Mouse (Mus musculus) lung, postnatal 36 days (tissue): ENCODE results near the gene Fam114a1.

Experiments
- DNase-seq: peaks from one replicate; pipeline ENCODE4 v3.0.0; 2022; ENCODE audit warnings: mixed read lengths

Gene Fam114a1

DNA sequence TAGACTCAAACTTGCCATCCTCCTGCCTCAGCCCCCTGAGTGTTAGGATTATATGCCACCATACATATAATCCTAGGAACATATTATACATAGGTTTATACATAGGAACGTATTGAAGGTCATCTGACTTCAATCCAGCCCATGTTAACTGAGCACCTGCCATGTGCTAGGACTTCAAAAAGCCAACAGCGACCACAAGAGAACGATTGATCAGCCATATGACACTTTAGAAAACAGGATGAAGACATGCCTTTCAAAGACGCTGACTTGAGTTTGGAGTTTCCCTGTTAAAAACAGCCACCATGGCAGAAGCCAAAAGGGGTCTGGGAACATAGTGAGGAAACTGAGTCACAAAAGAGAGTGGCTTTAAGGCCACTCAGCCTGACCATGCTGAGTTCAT is 35.4 kb downstream of the Fam114a1 start:
- no peak for DNase-seq

DNA sequence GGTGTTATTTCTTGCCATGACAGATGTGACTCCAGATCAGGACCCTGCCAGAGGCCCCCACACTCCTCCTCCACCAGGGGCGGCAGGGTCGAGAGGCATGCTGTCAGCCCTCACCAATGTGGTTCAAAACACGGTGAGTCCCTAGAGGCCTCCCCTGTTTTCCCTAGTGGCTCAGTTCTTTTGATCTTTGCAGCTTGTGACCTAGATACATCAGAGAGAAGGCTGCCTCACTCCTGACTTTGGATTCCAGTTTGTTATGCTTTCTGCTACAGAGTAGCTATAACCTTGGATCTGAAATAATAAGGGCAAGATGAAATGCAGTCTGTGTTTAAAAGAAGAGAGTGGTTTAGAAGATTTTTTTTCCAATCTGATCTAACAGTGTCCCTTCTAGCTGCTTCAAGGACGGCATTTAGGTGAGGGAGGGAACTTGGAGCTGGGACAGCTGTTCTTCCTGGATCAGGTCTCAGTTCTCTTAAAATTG is 36.2 kb downstream of the Fam114a1 start:
- DNase-seq = no peak

DNA sequence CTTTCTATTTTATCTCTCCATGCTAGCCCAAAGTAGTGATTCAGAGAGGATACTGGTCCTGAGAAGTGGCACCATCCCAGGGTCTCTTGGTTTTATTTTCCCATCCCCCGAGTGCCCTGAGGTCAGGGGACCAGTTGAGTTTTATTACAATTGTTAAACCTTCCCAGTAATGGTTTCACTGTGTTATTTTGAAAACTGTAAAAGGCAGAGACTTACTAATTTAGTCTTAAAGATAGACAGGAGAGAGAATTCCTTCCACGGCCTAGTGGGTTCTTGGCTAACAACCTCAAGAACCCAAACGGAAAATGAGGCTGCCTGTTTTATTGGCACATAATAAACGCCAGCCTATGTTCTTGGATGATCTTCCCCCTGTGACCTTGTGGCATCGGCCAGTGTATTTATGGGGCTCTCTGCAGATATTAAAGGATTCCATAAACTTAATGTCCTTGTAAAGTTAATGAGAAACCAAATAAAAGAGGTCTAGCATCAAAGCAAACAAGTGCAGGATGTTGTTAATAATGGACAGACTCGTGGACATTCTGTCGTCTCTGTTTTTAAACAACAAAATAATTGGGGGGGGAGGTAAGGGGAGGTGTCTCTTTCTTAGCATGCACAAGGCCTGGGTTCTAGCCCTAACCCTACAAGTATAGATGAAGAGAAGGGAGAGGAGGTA is 42.2 kb downstream of the Fam114a1 start:
- DNase-seq = no peak

- DNase-seq = no peak
Observed at GRCm38 (mm10) chr5:65015508-65015907, 45.6 kb downstream of the Fam114a1 start.

DNA sequence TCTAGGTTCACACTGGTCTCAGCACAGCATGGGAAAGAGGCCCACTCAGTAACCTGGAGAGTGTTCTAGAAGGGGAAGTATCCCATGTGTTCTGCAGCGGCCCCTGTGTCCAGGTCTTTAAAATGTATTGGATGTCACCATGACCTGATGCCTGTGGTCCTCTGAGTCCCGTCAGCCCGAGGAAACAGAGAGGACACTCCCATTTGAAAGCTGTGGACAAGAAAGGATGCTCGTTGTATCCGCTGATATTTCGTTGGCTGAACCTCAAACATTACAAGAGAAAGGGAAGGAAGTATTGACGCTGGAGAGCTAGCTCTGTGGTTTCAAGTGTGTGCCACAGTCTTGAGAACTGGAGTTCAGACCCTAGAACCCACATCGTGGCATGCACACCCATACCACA is 49.2 kb downstream of the Fam114a1 start:
- peak; percentile 29 for DNase-seq

DNA sequence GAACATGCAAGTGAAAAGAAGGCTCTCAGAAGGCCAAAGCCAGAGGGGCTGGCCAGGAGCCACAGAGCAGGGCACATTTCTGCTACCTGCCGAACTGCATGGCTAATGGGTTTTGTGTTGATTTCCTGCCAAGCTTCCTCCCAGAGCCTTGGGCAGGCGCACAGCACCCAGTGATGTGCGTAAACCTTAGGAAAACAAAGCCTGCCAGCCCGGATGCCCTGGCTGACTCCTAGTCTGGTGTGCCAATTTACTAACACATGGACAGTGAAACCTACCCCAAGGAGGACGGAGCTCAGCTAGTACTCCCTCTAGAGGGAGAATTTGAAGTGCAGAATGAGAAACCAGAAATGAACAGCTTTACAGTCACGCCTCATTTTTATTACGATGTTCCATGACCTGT is 50.0 kb downstream of the Fam114a1 start:
- DNase-seq = peak; percentile 73

DNA sequence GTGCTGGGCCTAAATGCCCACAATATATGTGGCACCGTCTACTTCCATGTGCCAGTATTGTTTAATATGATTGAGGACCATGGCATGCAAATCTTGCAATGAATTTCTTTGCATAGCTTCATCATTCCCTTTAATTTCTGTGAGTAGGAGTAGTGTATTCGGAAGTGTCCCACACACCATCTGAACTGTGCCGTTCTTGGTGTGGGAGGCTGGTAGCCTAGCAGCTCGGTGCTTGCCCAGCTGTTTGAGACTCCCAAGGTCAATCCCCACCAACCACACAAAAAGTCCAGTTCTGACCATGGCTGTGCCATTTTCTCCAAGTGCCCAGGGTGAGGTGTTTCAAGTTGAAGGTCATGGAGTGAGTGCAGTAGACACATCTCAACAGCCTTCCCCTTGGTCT is 52.1 kb downstream of the Fam114a1 start:
- DNase-seq = no peak

DNA sequence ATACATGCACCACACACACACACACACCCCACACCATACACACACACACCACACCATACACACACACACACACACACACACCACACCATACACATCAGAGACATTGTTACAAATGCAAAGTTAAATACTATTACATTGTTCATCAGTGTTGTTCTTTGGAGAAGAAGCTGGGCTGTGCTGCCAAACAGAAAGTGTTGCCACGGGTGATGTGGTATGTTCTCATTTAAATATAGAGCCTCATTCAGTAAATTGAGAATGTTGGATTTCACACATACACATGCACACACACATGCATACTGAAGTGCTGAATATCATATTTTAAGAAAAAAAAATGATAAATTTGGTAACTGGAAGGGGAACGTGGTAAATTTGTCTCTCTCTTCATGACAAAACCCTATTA is 54.8 kb downstream of the Fam114a1 start:
- DNase-seq = no peak

DNA sequence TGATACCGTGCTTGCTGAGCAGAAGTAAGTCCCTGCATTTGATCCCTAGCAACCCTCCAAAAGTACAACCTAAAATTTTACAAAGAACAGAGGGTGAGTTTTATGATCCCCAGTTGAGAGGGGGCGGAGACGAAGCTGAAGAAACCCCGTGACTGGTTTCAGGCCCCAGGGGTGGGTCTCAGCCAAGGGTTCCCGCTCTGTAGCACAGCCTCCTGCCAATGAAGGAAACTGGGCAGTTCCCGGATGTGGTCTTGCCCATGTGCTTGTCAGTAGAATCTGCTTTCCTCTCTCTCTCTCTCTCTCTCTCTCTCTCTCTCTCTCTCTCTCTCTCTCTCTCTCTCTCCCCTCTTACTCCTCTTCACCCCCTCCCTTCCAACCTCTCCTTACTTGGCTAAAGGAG is 56.0 kb downstream of the Fam114a1 start:
- peak; percentile 55 for DNase-seq

DNA sequence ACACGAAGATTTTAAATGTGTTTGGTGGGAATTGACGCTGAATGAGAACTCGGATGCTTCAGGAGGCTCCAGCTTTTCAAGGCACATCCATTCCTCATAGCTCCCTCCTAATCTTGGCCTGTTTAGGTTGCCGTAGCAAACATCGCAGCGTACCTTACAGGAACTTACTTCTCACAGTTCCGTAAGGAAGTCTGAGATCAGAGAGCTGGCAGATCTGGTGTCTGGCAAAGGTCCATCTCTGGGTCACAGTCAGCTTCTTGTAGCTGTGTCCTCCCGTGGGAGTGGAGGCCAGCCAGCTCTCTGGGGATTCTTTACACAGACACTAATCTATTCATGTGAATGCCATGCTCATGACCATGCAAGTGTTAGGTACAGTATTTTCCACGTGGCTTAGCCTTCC is 56.9 kb downstream of the Fam114a1 start:
- no peak for DNase-seq

GRCm38 (mm10) chr5:65028019-65028418 is 58.1 kb downstream of the Fam114a1 start:
- DNase-seq = no peak

DNA sequence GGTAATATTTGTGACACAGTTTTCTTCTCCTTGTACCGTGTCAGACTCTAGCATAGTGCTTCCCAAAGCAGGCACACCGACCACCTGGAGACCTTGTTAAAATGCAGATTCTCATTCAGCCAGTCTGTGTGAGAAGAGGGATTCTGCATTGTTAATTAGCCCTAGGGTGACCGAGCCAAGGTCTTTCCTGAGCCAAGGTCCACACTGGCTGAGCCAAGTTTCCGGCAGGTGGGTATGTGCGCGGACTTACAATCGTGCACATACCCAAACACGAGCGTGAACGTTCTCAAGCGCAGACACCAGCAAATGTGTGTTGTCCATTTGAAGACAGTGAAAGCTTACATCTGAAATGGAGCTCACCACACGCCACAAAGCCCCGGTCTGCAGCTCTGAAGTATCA is 66.7 kb downstream of the Fam114a1 start:
- DNase-seq = no peak

DNA sequence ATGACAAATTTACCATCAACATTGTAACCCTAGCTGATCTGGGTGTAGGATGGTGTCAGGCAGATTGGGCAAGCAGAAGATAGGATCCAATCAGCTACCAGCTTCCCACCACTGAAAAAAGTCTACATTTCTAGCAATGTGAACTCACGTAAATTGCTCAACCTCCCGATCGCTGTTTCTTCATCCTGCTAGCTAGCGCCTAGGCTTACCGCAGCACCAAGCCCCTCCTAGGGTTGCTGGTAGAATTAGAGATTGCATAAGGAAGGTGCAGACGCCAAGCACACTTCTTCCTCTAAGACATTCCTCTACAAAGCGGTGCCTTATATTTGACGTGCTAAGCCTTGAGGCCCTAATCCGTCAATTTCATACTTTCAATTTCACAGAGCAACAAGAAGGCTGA is 68.4 kb downstream of the Fam114a1 start:
- peak; percentile 48 for DNase-seq

DNA sequence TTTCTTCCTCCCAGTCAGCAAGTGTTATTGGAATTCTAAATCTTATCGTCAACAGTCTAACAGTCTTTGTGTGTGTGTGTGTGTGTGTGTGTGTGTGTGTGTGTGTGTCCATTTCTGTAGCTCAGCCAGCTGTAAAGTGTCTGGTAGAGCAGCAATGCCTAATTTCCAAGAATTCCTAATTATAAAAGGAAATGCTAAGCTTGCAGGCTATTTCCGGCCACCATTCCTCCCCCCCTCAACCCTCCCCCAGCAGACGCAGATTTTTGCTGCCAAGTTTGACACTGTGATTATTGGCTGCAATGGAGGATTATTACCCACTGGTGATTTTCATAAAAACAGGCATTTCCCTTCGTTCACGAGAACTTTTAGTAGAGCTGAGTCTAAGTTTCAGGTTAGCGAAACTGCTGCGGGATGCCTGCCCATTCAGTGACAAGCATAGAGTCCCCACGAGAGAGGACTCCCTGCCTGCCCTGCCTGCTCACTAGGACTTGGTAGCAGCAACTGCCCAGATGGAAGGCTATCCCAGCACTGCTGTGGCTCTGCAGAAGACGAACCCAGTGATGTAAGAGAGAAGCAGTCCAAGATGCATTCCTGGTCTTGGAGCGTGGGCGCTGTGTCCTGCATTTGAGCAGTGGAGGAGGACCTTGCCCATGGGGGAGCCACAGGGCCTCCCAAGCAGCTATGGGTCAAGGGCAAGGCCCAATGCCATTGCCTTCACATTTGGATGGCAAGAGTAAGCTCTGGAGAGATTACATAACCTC is 69.1 kb downstream of the Fam114a1 start:
- DNase-seq = peak; percentile 32

DNA sequence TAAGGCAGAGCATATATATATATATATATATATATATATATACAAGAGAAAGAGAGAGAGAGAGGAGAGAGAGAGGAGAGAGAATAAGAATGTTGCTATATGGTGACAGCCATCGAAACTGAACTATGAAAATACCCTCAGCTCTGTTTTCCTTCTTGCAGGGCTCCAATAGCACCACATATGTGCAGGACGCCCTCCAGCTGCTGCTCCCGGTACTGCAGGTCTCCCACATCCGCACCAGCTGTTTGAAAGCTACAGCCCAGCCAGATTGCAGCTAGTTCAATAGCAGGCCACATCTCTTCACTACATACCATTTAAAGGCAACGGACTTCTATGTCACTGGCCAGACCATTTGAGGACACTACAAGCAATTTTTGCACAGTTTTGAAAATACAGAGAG is 70.6 kb downstream of the Fam114a1 start:
- DNase-seq = peak; percentile 38

- DNase-seq = no peak
Observed at GRCm38 (mm10) chr5:65043407-65043895, 73.6 kb downstream of the Fam114a1 start.

GRCm38 (mm10) chr5:65045642-65046370 is 75.9 kb downstream of the Fam114a1 start:
- no peak for DNase-seq

GRCm38 (mm10) chr5:65046442-65047284 is 76.8 kb downstream of the Fam114a1 start:
- DNase-seq = no peak

DNA sequence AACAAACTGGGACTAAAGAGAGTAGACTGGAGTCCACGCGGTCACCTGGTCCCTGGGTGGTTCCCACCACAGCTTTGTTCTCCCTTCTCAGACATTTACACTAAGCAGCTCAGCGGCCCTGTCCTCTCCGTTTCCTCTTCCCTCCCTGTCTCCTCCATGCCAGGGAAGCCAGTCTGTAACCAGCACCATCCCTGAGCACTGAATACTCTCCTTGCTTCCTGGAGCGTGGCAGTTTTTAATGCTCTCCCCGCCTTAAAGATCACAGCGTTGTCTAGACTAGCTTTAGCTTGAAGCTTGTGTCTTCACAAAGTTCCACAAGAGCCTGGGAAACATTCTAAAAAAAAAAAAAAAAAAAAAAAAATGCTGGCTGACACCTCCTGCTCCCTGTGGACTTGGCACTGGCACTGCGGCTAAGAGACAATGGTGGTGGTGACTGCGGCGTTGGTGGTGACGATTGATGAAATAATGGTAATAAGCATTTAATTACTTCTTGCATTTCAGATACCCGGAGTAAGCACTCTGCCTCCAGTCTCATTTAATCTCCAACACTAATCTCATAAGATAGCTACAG is 77.5 kb downstream of the Fam114a1 start:
- no peak for DNase-seq

DNA sequence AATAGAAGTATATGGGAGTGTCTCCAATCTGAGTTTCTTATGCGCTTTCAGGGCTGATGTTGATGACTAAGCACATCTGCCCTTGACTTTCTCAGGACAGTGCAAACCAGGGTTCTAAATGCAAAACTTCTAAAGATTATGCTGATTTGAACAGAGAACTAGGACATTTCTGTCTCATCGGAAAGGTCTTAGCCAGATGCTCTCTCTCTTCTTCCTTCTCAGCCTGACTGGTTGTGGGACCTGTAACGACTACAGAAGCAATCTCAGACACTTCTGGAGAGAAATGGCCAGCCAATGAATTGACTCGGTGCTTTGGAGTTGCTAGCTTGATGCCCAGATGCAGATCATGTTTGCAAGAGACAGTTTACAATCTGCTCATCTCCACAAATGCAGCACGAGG is 80.0 kb downstream of the Fam114a1 start:
- no peak for DNase-seq

GRCm38 (mm10) chr5:65051513-65051912 is 81.6 kb downstream of the Fam114a1 start:
- no peak for DNase-seq

- DNase-seq = no peak
Observed at GRCm38 (mm10) chr5:65057596-65057995, 87.7 kb downstream of the Fam114a1 start.
